Mouse (Mus musculus) spleen, adult 2 months (tissue): ENCODE results near the gene Gng7. TPM values are rescaled to one million over a fixed set of nuclear protein-coding genes. Genes with fewer than 3 reads are reported as not detected.

Experiments
- DNase-seq, 2 experiments: peaks; one replicate each; pipeline versions ENCODE4 v3.0.0 to v3.0.0-alpha.2; 2012 to 2021; ENCODE audit warnings: low spot score in 2 of 2, low read depth in 1 of 2
- H3K27ac ChIP-seq: fragments of 200-500 bp; 2 replicates; pipeline ENCODE4 v1.5.1; 2012; ENCODE audit warnings: low read length, inconsistent platforms; ENCODE audit not compliant: insufficient read depth
- H3K27me3 ChIP-seq: fragments of 200-500 bp; 2 replicates; pipeline ENCODE4 v1.6.1; 2012; ENCODE audit warnings: mild to moderate bottlenecking, moderate library complexity, low read length, inconsistent platforms; ENCODE audit not compliant: control insufficient read depth, insufficient read depth
- H3K36me3 ChIP-seq: fragments of 200-500 bp; 2 replicates; pipeline ENCODE4 v1.6.1; 2012; ENCODE audit warnings: mild to moderate bottlenecking, low read length, inconsistent platforms; ENCODE audit not compliant: control insufficient read depth, insufficient read depth
- H3K4me1 ChIP-seq: fragments of 200-500 bp; 2 replicates; pipeline ENCODE4 v1.6.1; 2011; ENCODE audit warnings: inconsistent platforms; ENCODE audit not compliant: control insufficient read depth, insufficient read depth, insufficient read length
- H3K4me3 ChIP-seq: fragments of 200-500 bp; 2 replicates; pipeline ENCODE4 v1.5.1; 2011; ENCODE audit warnings: mild to moderate bottlenecking, inconsistent platforms; ENCODE audit not compliant: insufficient read depth, insufficient read length; ENCODE audit errors: extremely low read depth
- CTCF ChIP-seq: fragments of 200-500 bp; IDR thresholded peaks from 2 replicates; pipeline ENCODE4 v1.5.1; 2011; ENCODE audit warnings: mild to moderate bottlenecking, inconsistent platforms; ENCODE audit not compliant: insufficient read depth, insufficient read length, insufficient replicate concordance; ENCODE audit errors: extremely low read depth
- POLR2A ChIP-seq: fragments of 200-500 bp; IDR thresholded peaks from 2 replicates; pipeline ENCODE4 v1.6.1; 2011; ENCODE audit warnings: low read depth, low read length, inconsistent platforms
- WGBS: fragments of 180-500 bp; shearing (Covaris S2); methylation state at CpG from one replicate; pipeline ENCODE4 v1.1.7; 2018; 5-methylcytosine and 5-hydroxymethylcytosine counted together
- polyA plus RNA-seq: library from polyadenylated mRNA; depleted of rRNA; stranded (reverse); fragments of >200 nt; gene quantifications from 2 replicates; pipeline ENCODE4 v1.2.3, GENCODE M21; 2012

Gene Gng7
- polyA plus RNA-seq, 1 experiment, result 0.91 TPM

- Histone ChIP-seq H3K36me3 (no peaks in the 10 kb centered on the region), H3K27me3 (no peaks in the 10 kb centered on the region), H3K4me1 (peaks cover 12% of the 10 kb centered on the region; the same call in 1 of the 2 replicates), H3K27ac (no peak overlapping the region), H3K4me3 (no peak overlapping the region)
- no peak for TF ChIP-seq CTCF
- no peak for TF ChIP-seq POLR2A
- DNase-seq, result no peak
- WGBS, result 83% methylated on average over 2 of the region's 2 CpGs
Observed at GRCm38 (mm10) chr10:80947802-80948201, 66.9 kb downstream of the Gng7 start.

- Histone ChIP-seq H3K27ac (no peak overlapping the region), H3K4me1 (peaks cover 13% of the 10 kb centered on the region; the same call in 1 of the 2 replicates), H3K36me3 (no peaks in the 10 kb centered on the region), H3K27me3 (no peaks in the 10 kb centered on the region), H3K4me3 (no peak overlapping the region)
- no peak for TF ChIP-seq POLR2A
- no peak for TF ChIP-seq CTCF
- DNase-seq, result no peak
- WGBS, result 77% methylated on average over 14 of the region's 14 CpGs
Observed at GRCm38 (mm10) chr10:80946684-80947437, 67.9 kb downstream of the Gng7 start.

GRCm38 (mm10) chr10:80944231-80944630 is 70.5 kb downstream of the Gng7 start:
- Histone ChIP-seq H3K36me3 (no peaks in the 10 kb centered on the region), H3K4me1 (peaks cover 18% of the 10 kb centered on the region), H3K27me3 (no peaks in the 10 kb centered on the region), H3K4me3 (no peak overlapping the region), H3K27ac (no peak overlapping the region)
- no peak for DNase-seq
- WGBS, result 68% methylated on average over 5 of the region's 5 CpGs
- no peak for TF ChIP-seq POLR2A
- no peak for TF ChIP-seq CTCF

GRCm38 (mm10) chr10:80943701-80944100 is 71.0 kb downstream of the Gng7 start:
- no peak overlapping the region for H3K27ac ChIP-seq
- peaks cover 23% of the 10 kb centered on the region for H3K4me1 ChIP-seq
- WGBS, result 87% methylated on average over 9 of the region's 9 CpGs
- no peaks in the 10 kb centered on the region for H3K36me3 ChIP-seq
- no peak overlapping the region for H3K4me3 ChIP-seq
- no peaks in the 10 kb centered on the region for H3K27me3 ChIP-seq
- no peak for DNase-seq
- no peak for TF ChIP-seq POLR2A

- H3K27me3 ChIP-seq, result no peaks in the 10 kb centered on the region
- H3K36me3 ChIP-seq, result no peaks in the 10 kb centered on the region
- 18% methylated on average over 8 of the region's 8 CpGs for WGBS
- H3K27ac ChIP-seq, result no peak overlapping the region
- TF ChIP-seq POLR2A (no peak), CTCF (no peak)
- H3K4me1 ChIP-seq, result peaks cover 24% of the 10 kb centered on the region
- H3K4me3 ChIP-seq, result no peak overlapping the region
- DNase-seq, result no peak
Observed at GRCm38 (mm10) chr10:80942919-80943318, 71.8 kb downstream of the Gng7 start.

GRCm38 (mm10) chr10:80940988-80941347 is 73.8 kb downstream of the Gng7 start:
- Histone ChIP-seq H3K4me3 (no peak overlapping the region), H3K36me3 (no peaks in the 10 kb centered on the region), H3K27ac (no peak overlapping the region), H3K4me1 (peaks cover 42% of the 10 kb centered on the region), H3K27me3 (no peaks in the 10 kb centered on the region)
- no peak for TF ChIP-seq CTCF
- TF ChIP-seq POLR2A, result no peak
- 18% methylated on average over 2 of the region's 2 CpGs for WGBS
- DNase-seq, result no peak

GRCm38 (mm10) chr10:80940320-80940987 is 74.3 kb downstream of the Gng7 start:
- Histone ChIP-seq H3K4me3 (no peak overlapping the region), H3K27ac (no peak overlapping the region), H3K27me3 (no peaks in the 10 kb centered on the region), H3K4me1 (peaks cover 46% of the 10 kb centered on the region), H3K36me3 (no peaks in the 10 kb centered on the region)
- no peak for TF ChIP-seq CTCF
- no peak for TF ChIP-seq POLR2A
- DNase-seq, result no peak
- WGBS, result 50% methylated on average over 8 of the region's 8 CpGs
